Mouse (Mus musculus) bone marrow, adult 2 months (tissue): Measurements from ENCODE around the gene Plekhj1.
"Not testable (repeated sequence)": the region's sequence is repeated elsewhere in the genome, so short reads cannot be mapped to it uniquely, and the experiment has no call there.

Source experiments
- CTCF ChIP-seq: fragments of 200-500 bp; IDR thresholded peaks from 2 replicates; pipeline ENCODE4 v1.5.1; 2011; ENCODE audit warnings: low read length, control low read depth; ENCODE audit not compliant: control insufficient read depth, insufficient read depth
- POLR2A ChIP-seq: fragments of 200-500 bp; IDR thresholded peaks from 2 replicates; pipeline ENCODE4 v1.6.1; 2011; ENCODE audit warnings: low read depth, mild to moderate bottlenecking, control low read depth, low read length, borderline replicate concordance; ENCODE audit not compliant: control insufficient read depth

GRCm38 (mm10) chr10:80816303-80816702, 17.9 kb upstream of the Plekhj1 start:
- not testable (repeated sequence) for TF ChIP-seq CTCF, POLR2A
